Mouse (Mus musculus): ENCODE results near the gene Chd1. TPM values are rescaled to one million over a fixed set of nuclear protein-coding genes. Genes with fewer than 3 reads are reported as not detected.
"Not testable (repeated sequence)": the region's sequence is repeated elsewhere in the genome, so short reads cannot be mapped to it uniquely, and the experiment has no call there.

The Chd1 gene
- total and polyA plus RNA-seq, 2 experiments: 2.5 to 17.2 TPM

DNA sequence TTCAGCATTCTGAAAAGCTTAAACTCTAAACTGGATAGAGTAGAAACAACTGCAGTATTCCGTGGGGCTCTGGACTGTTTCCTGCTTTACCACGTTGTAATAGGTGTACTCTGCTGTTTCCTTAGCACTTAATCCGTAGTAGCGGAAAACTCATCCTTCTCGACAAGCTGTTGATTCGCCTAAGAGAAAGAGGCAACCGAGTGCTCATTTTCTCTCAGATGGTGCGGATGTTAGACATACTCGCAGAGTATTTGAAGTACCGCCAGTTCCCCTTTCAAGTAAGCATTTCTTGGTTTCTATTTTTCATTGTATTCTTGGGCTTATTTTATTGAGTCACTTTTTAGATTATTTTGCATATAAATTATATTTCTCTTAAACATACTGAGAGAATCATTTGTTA, 38.2 kb downstream of the Chd1 start:
- no peak for DNase-seq (ENCODE audit: extremely low read depth, low read depth, low spot score)
- Histone ChIP-seq H3K36me3 (ENCODE audit: control insufficient read depth, insufficient read depth, low read length) (peaks cover 40% of the 10 kb centered on the region), H3K9ac (ENCODE audit: low read depth, low read length) (no peak overlapping the region), H3K27ac (replicated peaks; ENCODE audit: insufficient read depth, low read depth, low read length) (no peak overlapping the region), H3K79me2 (ENCODE audit: control insufficient read depth, insufficient read depth, low read length) (no peaks in the 10 kb centered on the region; the same call in 1 of the 2 replicates), H3K27me3 (ENCODE audit: control insufficient read depth, insufficient read depth, low read length) (no peaks in the 10 kb centered on the region), H3K4me3 (ENCODE audit: insufficient read depth, low read depth, low read length) (no peak overlapping the region), H3K4me1 (ENCODE audit: control insufficient read depth, insufficient read depth, low read length) (0 out of 2 replicates have a peak, but pooled peaks cover 2% of the 10 kb centered on the region)
- no peak for TF ChIP-seq CTCF (IDR thresholded peaks at IDR 0.05; ENCODE audit: low read depth, low read length)
- no peak for TF ChIP-seq POLR2A (IDR thresholded peaks at IDR 0.05; ENCODE audit: extremely low read depth, insufficient read depth, low read length)
- WGBS: 84% methylated on average over 10 of the region's 10 CpGs

DNA sequence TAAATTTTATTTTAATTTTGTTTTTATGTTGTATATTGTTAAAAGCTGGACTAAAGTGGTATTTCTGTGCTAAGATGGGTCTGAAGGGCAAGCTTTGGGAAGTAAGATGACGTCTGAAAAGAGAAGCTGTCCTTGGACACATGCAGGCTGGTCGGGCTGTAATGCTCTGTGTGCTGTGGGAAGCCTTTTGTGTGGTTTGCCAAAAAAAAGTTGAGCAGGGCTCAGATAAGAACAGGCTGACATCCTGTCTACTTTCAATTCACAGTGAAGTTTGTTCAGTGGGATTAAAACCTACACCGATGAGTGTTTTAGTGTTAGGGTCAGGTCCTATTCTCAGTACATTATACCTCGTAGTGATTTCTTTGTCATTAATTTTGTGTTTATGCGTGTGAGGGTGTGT, 38.6 kb downstream of the Chd1 start:
- 77% methylated on average over 5 of the region's 5 CpGs for WGBS
- no peak for DNase-seq (ENCODE audit: extremely low read depth, low read depth, low spot score)
- no peak overlapping the region for H3K9ac ChIP-seq (ENCODE audit: low read depth, low read length)

DNA sequence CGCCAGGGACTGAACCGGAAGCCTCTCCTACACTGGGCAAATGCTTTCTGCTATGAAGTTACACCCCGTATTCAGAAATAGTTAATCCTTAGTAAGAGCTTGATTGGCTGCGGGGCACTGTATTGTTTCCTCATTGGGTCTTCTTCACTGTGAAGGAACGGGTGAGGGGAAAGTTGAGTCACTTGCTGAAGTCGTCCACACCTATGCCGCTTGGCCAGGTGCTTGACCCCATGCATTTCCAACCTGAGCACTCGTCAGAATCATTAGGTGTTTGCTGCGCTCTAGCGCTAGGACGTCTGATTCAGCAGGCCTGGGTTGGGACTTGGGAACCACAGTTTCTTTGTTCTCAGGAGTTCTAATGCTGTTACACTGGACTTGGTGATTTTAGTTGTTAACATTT, 41.9 kb downstream of the Chd1 start:
- no peak for DNase-seq (ENCODE audit: extremely low read depth, low read depth, low spot score)
- Histone ChIP-seq H3K4me3 (ENCODE audit: insufficient read depth, low read depth, low read length) (no peak overlapping the region), H3K27me3 (ENCODE audit: control insufficient read depth, insufficient read depth, low read length) (no peaks in the 10 kb centered on the region), H3K79me2 (ENCODE audit: control insufficient read depth, insufficient read depth, low read length) (no peaks in the 10 kb centered on the region; the same call in 1 of the 2 replicates), H3K4me1 (ENCODE audit: control insufficient read depth, insufficient read depth, low read length) (0 out of 2 replicates have a peak, but pooled peaks cover 2% of the 10 kb centered on the region), H3K36me3 (ENCODE audit: control insufficient read depth, insufficient read depth, low read length) (peaks cover 48% of the 10 kb centered on the region), H3K9ac (ENCODE audit: low read depth, low read length) (no peak overlapping the region), H3K27ac (replicated peaks; ENCODE audit: insufficient read depth, low read depth, low read length) (no peak overlapping the region)
- WGBS: 90% methylated on average over 11 of the region's 11 CpGs
- no peak for TF ChIP-seq POLR2A (IDR thresholded peaks at IDR 0.05; ENCODE audit: extremely low read depth, insufficient read depth, low read length)
- TF ChIP-seq CTCF (IDR thresholded peaks at IDR 0.05; ENCODE audit: low read depth, low read length): no peak

More for the DNA sequence above, 38.6 kb downstream of the Chd1 start:
- 0 out of 2 replicates have a peak, but pooled peaks cover 2% of the 10 kb centered on the region for H3K4me1 ChIP-seq (ENCODE audit: control insufficient read depth, insufficient read depth, low read length)
- peaks cover 42% of the 10 kb centered on the region for H3K36me3 ChIP-seq (ENCODE audit: control insufficient read depth, insufficient read depth, low read length)
- no peak for TF ChIP-seq POLR2A (IDR thresholded peaks at IDR 0.05; ENCODE audit: extremely low read depth, insufficient read depth, low read length)
- TF ChIP-seq CTCF (IDR thresholded peaks at IDR 0.05; ENCODE audit: low read depth, low read length): no peak
- H3K27ac ChIP-seq (replicated peaks; ENCODE audit: insufficient read depth, low read depth, low read length): no peak overlapping the region
- no peaks in the 10 kb centered on the region; the same call in 1 of the 2 replicates for H3K79me2 ChIP-seq (ENCODE audit: control insufficient read depth, insufficient read depth, low read length)
- H3K27me3 ChIP-seq (ENCODE audit: control insufficient read depth, insufficient read depth, low read length): no peaks in the 10 kb centered on the region
- H3K4me3 ChIP-seq (ENCODE audit: insufficient read depth, low read depth, low read length): no peak overlapping the region

DNA sequence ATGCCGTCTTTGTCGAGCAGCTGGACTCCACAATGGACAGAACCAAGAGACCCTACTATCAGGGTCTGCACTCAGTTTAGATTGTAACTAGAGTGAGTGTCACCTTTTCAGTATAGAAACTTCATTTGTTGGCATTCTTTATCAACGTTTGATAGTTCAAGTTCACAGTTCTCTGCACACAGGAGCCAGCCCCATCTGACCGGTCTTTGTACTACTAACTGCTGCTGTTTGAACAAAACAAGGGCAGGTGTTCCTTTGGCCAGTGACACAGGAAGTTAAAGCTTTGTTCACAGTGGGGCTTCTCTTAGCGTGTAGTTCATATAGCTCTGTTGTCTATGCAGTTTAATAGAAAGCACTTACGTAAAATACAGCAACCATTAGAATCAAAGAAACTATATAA, 43.3 kb downstream of the Chd1 start:
- Histone ChIP-seq H3K27ac (replicated peaks; ENCODE audit: insufficient read depth, low read depth, low read length) (no peak overlapping the region), H3K27me3 (ENCODE audit: control insufficient read depth, insufficient read depth, low read length) (no peaks in the 10 kb centered on the region), H3K36me3 (ENCODE audit: control insufficient read depth, insufficient read depth, low read length) (peaks cover 51% of the 10 kb centered on the region), H3K4me3 (ENCODE audit: insufficient read depth, low read depth, low read length) (no peak overlapping the region), H3K9ac (ENCODE audit: low read depth, low read length) (no peak overlapping the region), H3K4me1 (ENCODE audit: control insufficient read depth, insufficient read depth, low read length) (0 out of 2 replicates have a peak, but pooled peaks cover 2% of the 10 kb centered on the region), H3K79me2 (ENCODE audit: control insufficient read depth, insufficient read depth, low read length) (no peaks in the 10 kb centered on the region; the same call in 1 of the 2 replicates)
- WGBS: 71% methylated on average over 6 of the region's 6 CpGs
- TF ChIP-seq POLR2A (IDR thresholded peaks at IDR 0.05; ENCODE audit: extremely low read depth, insufficient read depth, low read length) (no peak), CTCF (IDR thresholded peaks at IDR 0.05; ENCODE audit: low read depth, low read length) (no peak)
- no peak for DNase-seq (ENCODE audit: extremely low read depth, low read depth, low spot score)

DNA sequence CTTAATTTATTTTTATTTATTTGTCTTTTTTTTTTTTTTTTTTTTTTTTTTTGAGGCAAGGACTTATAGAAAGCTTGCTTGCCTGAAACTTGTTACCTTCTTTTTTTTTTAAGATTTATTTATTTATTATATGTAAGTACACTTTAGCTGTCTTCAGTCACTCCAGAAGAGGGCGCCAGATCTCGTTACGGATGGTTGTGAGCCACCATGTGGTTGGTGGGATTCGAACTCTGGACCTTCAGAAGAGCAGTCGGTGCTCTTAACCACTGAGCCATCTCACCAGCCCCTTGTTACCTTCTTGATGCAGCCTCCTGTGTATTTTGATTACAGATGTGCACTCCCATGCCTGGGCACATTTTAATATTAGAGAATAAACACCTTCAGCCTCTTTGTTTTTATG, 46.5 kb downstream of the Chd1 start:
- H3K27me3 ChIP-seq (ENCODE audit: control insufficient read depth, insufficient read depth, low read length); H3K4me3 ChIP-seq (ENCODE audit: insufficient read depth, low read depth, low read length); H3K79me2 ChIP-seq (ENCODE audit: control insufficient read depth, insufficient read depth, low read length); H3K27ac ChIP-seq (replicated peaks; ENCODE audit: insufficient read depth, low read depth, low read length); H3K9ac ChIP-seq (ENCODE audit: low read depth, low read length); H3K4me1 ChIP-seq (ENCODE audit: control insufficient read depth, insufficient read depth, low read length); DNase-seq (ENCODE audit: extremely low read depth, low read depth, low spot score): not testable (repeated sequence)
- 90% methylated on average over 5 of the region's 5 CpGs for WGBS
- H3K36me3 ChIP-seq (ENCODE audit: control insufficient read depth, insufficient read depth, low read length): peaks cover 53% of the 10 kb centered on the region

DNA sequence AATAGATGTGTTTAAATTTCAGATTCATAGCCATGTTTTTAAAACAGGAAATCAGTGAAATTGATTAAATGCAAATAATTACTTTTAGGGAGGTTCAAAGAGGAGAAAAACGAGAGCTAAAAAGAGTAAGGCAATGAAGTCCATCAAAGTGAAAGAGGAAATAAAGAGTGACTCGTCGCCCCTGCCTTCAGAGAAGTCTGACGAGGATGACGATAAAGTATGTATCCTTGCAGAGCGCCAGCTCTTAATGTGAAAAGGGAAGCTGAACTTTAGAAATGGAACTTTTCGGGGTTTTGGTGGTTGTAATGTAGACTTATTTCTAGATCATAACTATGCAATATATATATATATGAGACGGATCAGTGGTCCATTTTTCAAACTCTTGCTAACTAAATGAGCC, 56.4 kb downstream of the Chd1 start:
- H3K79me2 ChIP-seq (ENCODE audit: control insufficient read depth, insufficient read depth, low read length): no peaks in the 10 kb centered on the region
- 84% methylated on average over 8 of the region's 8 CpGs for WGBS
- H3K9ac ChIP-seq (ENCODE audit: low read depth, low read length): no peak overlapping the region
- TF ChIP-seq CTCF (IDR thresholded peaks at IDR 0.05; ENCODE audit: low read depth, low read length) (no peak), POLR2A (IDR thresholded peaks at IDR 0.05; ENCODE audit: extremely low read depth, insufficient read depth, low read length) (no peak)
- H3K4me3 ChIP-seq (ENCODE audit: insufficient read depth, low read depth, low read length): no peak overlapping the region
- no peaks in the 10 kb centered on the region for H3K27me3 ChIP-seq (ENCODE audit: control insufficient read depth, insufficient read depth, low read length)
- H3K4me1 ChIP-seq (ENCODE audit: control insufficient read depth, insufficient read depth, low read length): no peaks in the 10 kb centered on the region
- DNase-seq (ENCODE audit: extremely low read depth, low read depth, low spot score): no peak
- H3K36me3 ChIP-seq (ENCODE audit: control insufficient read depth, insufficient read depth, low read length): peaks cover 64% of the 10 kb centered on the region
- no peak overlapping the region for H3K27ac ChIP-seq (replicated peaks; ENCODE audit: insufficient read depth, low read depth, low read length)

All from liver, adult 2 months (tissue).